In genomic region chr17:5756065-5756464, GRCm38 (mm10) we compare ENCODE assay signal across 10 mouse cellular contexts.
"Had no signal": no experiment of that assay in that cellular context is flagged by ENCODE, and none has a peak within 500 bp of the region (broad histone marks: within the 10 kb centered on the region; RNA-seq: fewer than 3 reads in every experiment).

No protein-coding gene starts in this region.

- DNase-seq: kidney, adult 8-10 months; kidney, postnatal 36 days; left cerebral cortex, postnatal 4 days; liver, embryonic 13.5 days; lung, adult 18-20 months; right cerebral cortex, adult 18-20 months; right cerebral cortex, postnatal 25 days had no signal

- H3K27me3 ChIP-seq: limb, embryonic 13.5 days; liver, embryonic 13.5 days had no signal

- H3K9me3 ChIP-seq: limb, embryonic 13.5 days; liver, embryonic 13.5 days; midbrain, embryonic 12.5 days had no signal

- ATAC-seq: midbrain, embryonic 16.5 days had no signal

- H3K9ac ChIP-seq: limb, embryonic 13.5 days; liver, embryonic 13.5 days; midbrain, embryonic 12.5 days had no signal

- H3K27ac ChIP-seq: limb, embryonic 13.5 days; liver, embryonic 13.5 days; midbrain, embryonic 12.5 days had no signal

- H3K36me3 ChIP-seq: limb, embryonic 13.5 days; midbrain, embryonic 12.5 days had no signal

- H3K4me3 ChIP-seq: limb, embryonic 13.5 days; liver, embryonic 13.5 days; midbrain, embryonic 12.5 days had no signal

- H3K4me2 ChIP-seq: limb, embryonic 13.5 days; liver, embryonic 13.5 days; midbrain, embryonic 12.5 days had no signal
